Mouse (Mus musculus) cerebral cortex, adult 2 months (tissue): ENCODE results near the gene Mettl21a.

Source experiments
- WGBS: fragments of 180-500 bp; shearing (Covaris S2); methylation state at CpG from one replicate; pipeline ENCODE4 v1.1.7; 2018; 5-methylcytosine and 5-hydroxymethylcytosine counted together

Mettl21a gene

GRCm38 (mm10) chr1:64609976-64610375, 7.1 kb downstream of the Mettl21a start:
- WGBS = 67% methylated on average over 9 of the region's 9 CpGs

DNA sequence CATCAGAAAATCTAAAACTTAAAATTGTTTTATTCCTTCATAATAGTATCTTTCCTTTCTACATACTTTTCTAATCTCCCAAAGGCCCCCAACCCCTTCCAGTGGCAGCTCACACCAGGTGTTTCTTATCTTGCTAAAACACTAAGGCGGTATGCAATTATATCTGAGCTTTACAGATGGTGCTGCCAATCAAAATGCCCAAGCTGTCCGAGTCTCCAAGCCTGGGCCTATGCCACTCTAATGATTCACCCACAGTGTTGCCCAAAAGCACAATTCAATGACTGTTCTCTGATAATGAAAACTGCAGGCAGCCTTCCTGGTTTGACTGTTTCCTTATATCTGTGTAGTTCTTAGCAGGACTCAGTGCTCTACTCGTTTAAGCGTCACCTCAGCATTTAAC, 7.9 kb downstream of the Mettl21a start:
- WGBS = 64% methylated on average over 4 of the region's 4 CpGs

- WGBS = 91% methylated on average over 5 of the region's 5 CpGs
Measured at GRCm38 (mm10) chr1:64603381-64603780, 13.7 kb downstream of the Mettl21a start.

GRCm38 (mm10) chr1:64601242-64601842, 15.7 kb downstream of the Mettl21a start:
- WGBS = 63% methylated on average over 6 of the region's 6 CpGs

- 62% methylated on average over 7 of the region's 7 CpGs for WGBS
Measured at GRCm38 (mm10) chr1:64600413-64601077, 16.5 kb downstream of the Mettl21a start.

DNA sequence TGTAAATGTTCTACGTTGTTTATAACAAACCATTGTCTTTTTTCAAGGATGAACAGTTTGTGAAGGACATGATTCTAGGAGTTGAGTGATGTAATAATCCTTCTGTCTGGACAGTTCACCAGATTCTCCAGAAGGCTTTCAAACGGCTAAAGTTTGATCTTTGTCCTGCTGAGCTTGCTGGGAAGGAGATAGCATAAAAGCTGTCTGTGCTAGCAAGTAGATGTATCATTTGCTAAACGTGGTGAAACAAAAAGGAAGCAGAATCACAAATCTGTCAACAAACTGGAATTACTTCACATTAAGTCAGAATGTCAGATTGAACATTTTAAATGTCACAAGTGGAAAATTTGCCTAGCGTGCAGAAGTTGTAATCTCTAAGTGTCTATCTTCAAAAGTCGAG, 18.1 kb downstream of the Mettl21a start:
- WGBS = 55% methylated on average over 5 of the region's 5 CpGs

DNA sequence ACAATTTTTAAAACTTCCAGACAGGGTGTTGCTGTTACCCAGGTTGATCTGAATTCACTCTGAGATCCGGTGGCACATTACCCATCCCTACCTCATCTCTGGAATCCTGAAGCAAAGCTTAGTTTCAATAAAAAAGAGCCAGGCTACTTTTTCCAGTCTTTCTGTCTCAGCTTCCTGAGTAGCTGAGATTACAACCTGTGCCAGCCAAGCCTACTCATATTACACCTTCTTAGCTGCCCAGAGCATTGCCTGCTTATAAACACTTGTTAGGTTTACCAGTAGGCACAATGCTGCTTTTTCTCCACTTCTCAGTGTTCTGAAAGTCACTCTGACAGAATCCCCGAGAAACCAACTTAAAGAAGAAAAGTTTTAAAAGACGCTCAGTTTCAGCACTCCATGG, 38.2 kb downstream of the Mettl21a start:
- 91% methylated on average over 3 of the region's 3 CpGs for WGBS

- WGBS = 67% methylated on average over 9 of the region's 9 CpGs
Measured at GRCm38 (mm10) chr1:64577911-64578310, 39.1 kb downstream of the Mettl21a start.

DNA sequence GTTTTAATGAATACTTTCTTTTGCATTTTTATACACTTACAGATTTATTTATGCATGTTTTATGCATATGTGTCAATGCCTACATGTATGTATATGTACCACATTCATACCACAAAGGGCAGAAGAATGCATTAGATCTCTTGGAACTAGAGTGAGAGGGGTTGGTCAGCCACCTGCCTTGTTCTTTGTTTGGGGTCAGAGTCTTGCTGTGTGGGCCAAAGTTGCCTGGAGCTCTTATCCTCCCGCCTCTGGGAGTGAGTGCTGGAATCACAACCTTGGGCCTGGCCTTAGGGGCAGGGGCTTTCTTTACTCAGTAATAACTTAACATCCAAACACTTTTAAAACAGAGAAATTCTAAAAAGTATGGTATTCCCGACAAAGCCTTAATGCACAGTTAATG, 40.3 kb downstream of the Mettl21a start:
- 83% methylated on average over 2 of the region's 2 CpGs for WGBS

GRCm38 (mm10) chr1:64576022-64576421, 41.0 kb downstream of the Mettl21a start:
- WGBS = 69% methylated on average over 7 of the region's 7 CpGs

- WGBS = 88% methylated on average over 3 of the region's 3 CpGs
Measured at GRCm38 (mm10) chr1:64560105-64560504, 56.9 kb downstream of the Mettl21a start.
